ENCODE assay signal across 19 mouse cellular contexts in genomic region chr9:5525762-5526360, GRCm38 (mm10).
"Had no signal": no experiment of that assay in that cellular context is flagged by ENCODE, and none has a peak within 500 bp of the region (broad histone marks: within the 10 kb centered on the region; RNA-seq: fewer than 3 reads in every experiment).

No protein-coding gene starts in this region.

- H3K27ac ChIP-seq: lung, embryonic 15.5 days; macrophage; midbrain, embryonic 13.5 days; midbrain, embryonic 15.5 days; neural tube, embryonic 12.5 days had no signal

- H3K36me3 ChIP-seq: lung, embryonic 15.5 days; midbrain, embryonic 13.5 days; midbrain, embryonic 15.5 days; neural tube, embryonic 12.5 days had no signal

- H3K9ac ChIP-seq: lung, embryonic 15.5 days; midbrain, embryonic 13.5 days; midbrain, embryonic 15.5 days; neural tube, embryonic 12.5 days had no signal

- H3K4me3 ChIP-seq: lung, embryonic 15.5 days; megakaryocyte, embryonic 14.5 days; midbrain, embryonic 13.5 days; midbrain, embryonic 15.5 days; neural tube, embryonic 12.5 days had no signal

- H3K4me2 ChIP-seq: lung, embryonic 15.5 days; midbrain, embryonic 11.5 days; midbrain, embryonic 13.5 days; midbrain, embryonic 15.5 days; neural tube, embryonic 12.5 days had no signal

- H3K9me3 ChIP-seq: lung, embryonic 15.5 days; megakaryocyte, embryonic 14.5 days; midbrain, embryonic 13.5 days; midbrain, embryonic 15.5 days; neural tube, embryonic 12.5 days had no signal

- H3K27me3 ChIP-seq: lung, embryonic 15.5 days; megakaryocyte, embryonic 14.5 days; midbrain, embryonic 13.5 days; midbrain, embryonic 15.5 days; neural tube, embryonic 12.5 days had no signal

- H3K4me1 ChIP-seq: lung, embryonic 15.5 days; midbrain, embryonic 13.5 days; midbrain, embryonic 15.5 days; neural tube, embryonic 12.5 days had no signal

- ATAC-seq: lung, postnatal 0 days; midbrain, embryonic 13.5 days; midbrain, embryonic 15.5 days had no signal

- DNase-seq: lung, adult 2 months; lung, postnatal 14 days; lung, postnatal 36 days; retina, postnatal 1 day; right cerebral cortex, adult 18-20 months; right cerebral cortex, postnatal 25 days; right cerebral cortex, postnatal 4 days; spleen, adult 18-20 months; thymus, adult 18-20 months; thymus, postnatal 14 days; thymus, postnatal 36 days had no signal
